Mouse (Mus musculus): ENCODE data around the gene Smc5. TPM values are rescaled to one million over a fixed set of nuclear protein-coding genes. Genes with fewer than 3 reads are reported as not detected.

Smc5 gene
- polyA plus RNA-seq, 3 experiments from 2014 or later: 23.2 to 33.2 (median 31.7) TPM

DNA sequence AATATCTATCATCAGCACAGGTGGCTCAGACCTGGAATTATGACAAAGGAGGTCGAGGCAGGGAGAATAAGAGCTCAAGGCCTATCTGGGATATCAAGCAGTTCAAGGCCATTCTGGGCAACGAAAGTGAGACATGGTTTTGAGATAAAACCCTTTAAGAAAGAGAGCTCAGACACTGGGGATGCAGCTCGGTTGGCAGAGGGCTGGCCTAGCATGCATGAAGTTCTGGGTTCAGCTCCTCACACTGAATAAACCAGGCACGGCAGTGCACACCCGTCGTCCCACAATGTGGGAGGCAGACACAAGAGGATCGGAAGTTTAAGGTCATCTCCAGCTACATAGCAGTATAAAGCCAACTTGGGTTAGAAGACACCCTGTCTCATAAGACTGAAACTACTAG, 84.7 kb downstream of the Smc5 start:
- ATAC-seq: no peak

DNA sequence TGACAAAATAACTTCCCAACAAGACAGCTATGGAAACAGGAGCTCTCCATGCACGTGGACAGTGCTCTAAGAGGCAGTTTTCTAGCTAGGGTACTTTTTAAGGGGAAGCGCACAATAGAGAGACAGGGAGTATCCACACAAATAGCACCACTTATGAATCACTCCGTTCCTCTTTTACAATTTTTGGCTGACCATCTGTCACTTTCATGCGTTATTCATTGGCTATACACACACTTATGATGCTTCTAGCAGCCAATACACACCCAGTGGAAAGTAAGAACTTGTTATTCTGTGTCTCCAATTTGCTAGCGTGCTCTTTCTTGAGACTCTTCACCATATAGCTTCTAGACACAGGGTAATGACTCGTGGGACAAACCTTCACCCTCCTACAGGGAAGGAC, 86.0 kb downstream of the Smc5 start:
- ATAC-seq: no peak

DNA sequence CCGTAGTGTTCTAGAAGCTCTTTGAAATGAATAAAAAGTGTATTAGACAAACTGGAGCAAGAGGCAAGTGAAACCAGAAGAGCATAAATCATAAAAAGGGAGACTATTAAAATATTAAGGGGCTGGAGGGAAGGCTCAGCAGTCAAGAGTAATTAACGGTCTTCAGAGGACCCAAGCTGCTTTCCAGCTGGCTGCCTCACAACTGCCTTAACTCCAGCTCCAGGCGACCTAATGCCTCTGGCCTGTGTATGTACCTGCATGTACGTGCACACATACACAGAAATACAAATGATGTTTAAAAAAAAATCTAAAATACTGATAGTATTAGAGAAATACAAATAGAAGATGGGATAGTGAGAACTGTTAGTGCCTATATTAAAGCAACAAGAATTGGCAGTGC, 89.6 kb downstream of the Smc5 start:
- ATAC-seq: no peak

DNA sequence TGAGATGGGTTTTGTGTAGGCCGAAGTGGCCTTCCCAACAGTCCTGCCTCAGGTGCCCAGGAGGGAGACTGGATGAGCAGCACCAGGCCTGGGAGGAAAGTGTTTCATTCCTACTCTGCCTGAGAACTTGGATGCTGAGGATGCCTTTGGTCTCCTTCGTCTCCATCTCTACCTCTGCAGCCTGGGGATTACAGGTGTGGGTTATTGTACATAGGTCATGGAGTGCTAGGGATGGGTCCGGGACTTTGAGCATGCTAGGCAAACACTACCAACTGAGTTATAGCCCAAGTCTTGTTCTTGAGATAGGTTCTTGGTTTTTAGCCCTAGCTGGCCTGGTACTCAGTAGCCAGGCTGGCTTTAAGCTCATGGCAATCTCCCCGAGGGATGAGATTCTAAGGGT, 90.2 kb downstream of the Smc5 start:
- ATAC-seq: no peak

DNA sequence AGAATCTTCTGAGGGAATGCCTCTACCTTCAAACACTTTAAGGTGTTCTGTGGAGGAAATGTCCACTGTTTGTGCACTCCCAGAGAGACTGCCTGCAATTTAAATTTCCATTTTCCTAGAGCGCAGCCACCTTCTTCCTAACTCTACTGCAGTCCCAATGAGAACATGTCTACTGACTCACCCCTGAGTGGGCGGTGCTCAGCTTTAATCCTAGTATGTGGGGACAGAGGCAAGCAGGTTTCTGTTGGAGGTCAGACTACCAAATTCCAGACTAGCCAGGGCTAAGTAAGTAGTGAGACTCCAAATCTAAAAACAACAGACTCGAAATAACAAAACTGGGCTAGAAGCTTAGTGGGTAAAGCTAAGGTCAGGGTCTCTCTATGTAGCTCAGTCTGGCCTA, 95.2 kb downstream of the Smc5 start:
- ATAC-seq: no peak

DNA sequence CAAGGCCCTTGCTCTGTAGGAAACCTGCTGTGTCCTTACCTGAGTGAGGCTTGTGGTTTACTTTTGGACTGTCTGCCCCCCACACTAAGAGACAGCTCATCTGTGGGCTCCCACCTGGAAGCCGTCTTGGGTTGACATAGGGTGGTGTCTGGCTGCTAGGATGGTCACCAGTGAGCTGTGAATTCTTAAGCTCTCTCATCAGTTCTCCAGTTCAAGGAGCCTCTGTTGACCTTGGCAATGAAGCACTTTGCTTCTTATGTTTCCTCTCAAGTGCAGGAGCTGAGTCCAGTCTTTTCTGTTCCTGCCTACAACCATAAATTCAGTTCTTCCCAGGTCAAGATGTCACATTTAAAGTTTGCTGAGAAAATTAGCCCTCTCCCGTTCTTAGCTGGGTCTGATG, 98.2 kb downstream of the Smc5 start:
- ATAC-seq: no peak

DNA sequence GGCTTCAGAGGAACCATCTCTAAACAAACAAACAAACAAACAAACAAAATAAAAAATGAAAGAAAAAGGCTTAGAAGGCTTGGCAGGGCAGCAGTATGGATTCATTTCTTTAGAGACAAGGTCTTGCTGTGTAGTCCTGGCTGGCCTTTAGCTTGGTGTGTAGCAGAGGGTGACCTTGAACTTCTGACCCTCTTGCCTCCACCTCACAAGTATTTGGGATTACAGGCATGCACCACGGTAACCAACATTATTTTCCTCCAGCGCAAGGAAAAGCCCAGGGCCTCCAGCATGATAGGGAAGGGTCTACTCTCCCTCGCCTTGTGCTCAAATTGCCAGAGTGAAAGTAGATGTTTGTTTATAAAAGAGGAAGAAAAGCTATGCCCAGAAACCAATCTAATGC, 98.6 kb downstream of the Smc5 start:
- ATAC-seq: no peak

DNA sequence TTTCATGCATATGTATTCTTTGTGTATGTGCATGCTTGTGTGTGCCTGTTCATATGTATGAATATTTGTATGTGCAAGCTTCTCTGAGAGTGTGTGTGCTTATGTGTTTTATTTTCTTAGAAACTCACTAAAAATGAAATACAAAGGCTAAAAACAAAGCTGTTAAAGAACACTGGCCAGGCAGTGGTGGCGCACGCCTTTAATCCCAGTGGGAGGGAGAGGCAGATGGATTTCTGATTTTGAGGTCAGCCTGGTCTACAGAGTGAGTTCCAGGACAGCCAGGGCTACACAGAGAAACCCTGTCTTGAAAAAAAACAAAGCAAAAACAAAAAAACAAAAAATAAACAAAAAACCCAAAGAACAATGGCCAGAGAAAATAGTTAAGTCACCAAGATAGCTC, 102.6 kb downstream of the Smc5 start:
- ATAC-seq: no peak

DNA sequence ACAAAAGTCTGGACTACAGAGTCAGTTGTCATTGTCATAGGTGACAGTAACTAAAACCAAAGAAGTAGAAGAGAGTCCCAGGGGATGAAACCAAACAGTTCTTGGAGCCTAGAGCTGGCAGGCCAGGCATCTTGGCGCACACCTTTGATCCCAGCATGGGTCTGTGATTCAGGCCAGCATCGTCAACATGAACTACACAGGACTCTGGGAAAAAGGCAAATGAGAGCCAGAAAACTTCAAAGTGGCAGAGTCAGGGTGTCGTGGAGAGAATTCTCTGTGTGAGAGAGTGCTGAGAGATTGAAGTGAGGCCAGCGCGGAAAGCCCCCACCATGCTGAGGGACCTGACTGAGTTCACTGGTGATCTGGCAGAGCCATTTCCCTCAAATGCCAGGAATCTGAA, 103.2 kb downstream of the Smc5 start:
- ATAC-seq: no peak

DNA sequence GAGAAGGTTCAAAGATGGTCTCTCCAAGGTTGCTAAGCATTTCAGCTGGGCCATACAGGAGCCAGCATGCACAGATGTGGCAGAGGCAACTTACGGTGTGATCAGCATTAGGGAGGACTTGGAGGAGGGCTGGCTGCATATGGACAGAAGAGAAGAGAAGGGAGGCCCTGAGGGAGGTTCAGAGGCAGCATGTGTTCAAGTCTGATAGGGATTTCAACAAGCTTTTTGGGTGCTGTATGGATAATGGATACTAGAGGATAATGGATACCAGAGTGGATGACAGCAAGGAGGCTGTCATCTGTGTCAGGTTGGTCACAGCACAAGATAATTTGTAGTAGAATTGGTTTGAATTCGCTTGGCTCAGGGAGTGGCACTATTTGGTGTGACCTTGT, 104.0 kb downstream of the Smc5 start:
- ATAC-seq: no peak

DNA sequence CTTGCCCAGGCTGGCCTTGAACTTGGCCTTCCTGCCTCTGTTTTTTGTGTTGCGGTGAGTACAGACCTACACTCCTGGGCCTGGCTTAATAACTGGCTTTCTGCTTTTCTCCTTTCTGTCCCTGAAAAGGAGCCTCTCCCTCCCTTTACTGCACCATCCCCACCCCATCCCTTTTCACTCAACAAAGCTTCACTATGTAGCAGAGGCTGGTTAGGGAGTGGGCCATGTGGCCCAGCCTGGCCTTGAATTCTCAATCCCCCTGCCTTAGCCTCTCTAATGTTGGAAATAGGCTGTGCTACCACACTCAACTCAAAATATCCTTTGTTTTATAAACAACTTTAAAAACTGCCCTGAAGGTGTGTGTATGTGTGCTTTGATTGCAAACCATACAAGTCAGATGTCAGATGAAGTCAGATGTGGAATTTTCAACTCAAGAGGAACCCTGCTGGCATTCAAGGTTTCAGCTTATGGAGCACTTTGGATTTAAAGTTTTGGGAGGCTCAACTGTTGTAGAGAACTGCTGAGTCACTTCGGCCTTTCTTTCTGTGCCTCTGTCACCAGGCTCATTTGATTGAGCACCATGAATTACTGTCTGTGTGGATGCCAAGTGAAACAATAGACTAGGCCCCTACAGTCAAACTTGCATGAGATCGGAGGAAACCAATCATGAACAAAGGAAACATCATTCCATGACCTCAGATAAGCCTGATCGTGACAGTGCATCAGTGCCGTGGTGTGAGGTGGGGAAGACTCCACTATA, 104.6 kb downstream of the Smc5 start:
- no peak for ATAC-seq

DNA sequence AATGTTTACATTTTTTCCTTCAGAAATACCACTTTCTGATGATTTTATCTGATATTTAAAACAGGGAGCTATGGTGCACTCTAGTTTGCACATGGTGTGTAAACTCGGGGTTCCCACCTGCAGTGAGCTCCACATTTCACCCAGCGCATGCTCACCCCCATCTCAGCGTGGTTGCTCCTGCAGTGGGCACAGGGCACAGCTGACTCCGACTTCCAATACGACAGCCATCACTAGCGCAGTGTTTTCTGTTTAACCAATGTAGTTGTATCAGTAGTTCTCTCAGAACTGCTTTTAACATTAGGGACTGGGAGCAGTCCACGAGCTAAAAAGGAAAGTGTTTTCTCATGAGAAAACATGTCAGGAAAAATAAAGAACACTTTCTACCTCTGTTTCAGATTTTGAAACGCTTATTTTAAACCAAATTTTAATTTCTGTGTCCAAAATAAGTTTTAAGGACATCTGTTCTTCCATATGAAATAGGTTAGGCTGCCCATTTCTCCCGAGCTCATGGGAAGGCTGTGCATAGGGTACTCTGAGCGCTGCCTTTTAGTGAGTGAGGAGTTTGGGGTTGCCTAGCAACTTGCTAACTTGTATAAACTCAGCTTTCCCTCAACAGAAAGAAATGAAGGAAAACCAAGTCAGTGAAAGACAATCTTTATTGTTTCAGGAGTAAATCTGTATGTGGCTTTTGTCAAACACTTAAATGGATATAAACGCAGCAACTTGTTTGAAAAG, 107.0 kb downstream of the Smc5 start:
- ATAC-seq: no peak

DNA sequence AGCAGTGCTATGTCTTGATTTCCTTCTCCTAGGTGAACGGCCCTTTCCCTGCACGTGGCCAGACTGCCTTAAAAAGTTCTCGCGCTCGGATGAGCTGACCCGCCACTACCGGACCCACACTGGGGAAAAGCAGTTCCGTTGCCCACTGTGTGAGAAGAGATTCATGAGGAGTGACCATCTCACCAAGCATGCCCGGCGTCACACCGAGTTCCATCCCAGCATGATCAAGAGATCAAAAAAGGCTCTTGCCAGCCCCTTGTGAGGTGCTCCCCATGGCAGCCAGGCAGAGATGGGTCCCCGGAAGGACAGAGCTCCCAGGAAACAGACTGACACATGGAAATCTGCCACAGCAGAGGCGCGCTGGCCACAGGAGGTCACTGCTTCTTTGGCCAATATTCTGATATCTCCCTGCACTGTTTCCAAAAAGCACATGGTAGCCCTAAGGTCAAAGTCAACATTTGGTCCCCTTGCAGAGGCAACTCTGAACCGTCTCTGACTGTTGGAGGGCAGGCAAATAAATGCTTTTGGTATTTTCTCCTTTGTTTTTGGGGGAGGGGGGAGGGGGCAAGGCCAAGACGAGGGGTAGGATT, 109.0 kb downstream of the Smc5 start:
- no peak for ATAC-seq

DNA sequence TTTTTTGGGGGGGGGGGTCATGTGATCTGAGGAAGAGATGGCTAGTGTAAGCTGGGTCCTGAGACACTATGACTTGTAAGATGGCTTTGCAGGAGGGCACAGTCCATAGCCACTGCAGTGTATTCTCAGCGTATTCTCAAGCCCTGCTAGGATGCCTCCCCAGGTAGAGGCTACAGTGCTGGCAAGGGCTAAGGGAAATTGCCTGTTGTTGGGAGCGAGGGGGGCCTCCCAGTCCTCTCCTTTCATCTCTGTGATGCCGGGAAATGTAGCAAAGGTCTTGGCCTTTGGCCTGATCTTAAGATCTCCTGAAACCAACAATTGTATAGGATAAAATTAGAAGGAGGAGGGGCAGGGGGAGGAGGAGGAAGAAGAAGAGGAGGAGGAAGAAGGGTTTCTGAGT, 110.3 kb downstream of the Smc5 start:
- no peak for ATAC-seq

DNA sequence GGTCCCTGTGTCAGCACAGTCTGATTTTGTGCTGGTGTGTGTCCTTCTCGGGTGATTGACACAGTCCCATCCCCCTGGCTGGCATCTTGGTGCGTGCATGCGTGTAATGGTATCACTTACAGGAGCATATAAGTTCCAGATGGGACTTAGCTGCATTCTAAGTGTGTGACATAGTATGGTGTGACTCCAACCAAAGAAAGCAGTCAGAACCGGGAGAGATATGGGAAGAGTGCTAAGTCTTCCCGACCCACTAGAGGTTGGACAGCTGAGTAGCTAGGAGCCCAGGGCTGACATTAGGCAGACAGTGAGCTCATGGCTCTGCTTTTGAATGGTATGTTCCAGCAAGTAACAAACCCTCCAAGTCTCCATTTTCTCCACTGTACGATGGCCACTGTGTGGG, 110.8 kb downstream of the Smc5 start:
- no peak for ATAC-seq

DNA sequence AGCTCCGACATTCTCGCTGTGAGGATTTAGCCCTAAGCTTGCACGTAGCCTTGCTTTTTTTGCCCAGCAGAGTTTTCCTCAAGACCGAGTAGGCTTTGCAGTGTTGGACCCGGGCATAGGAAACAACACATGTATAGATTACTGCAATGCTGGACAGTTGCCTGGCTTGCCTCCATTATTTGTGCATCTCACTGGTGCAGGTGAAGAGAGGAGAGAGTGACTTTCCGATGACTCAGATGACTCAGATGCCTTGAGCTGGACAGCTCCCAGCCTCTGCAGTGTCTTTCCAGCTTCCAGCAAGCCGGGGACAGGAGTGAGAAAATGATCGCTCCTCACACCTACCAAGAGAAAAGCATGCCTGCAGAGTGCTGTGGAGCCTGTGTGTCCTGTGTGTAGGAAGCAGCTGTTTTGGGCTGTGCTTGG, 111.3 kb downstream of the Smc5 start:
- ATAC-seq: no peak

DNA sequence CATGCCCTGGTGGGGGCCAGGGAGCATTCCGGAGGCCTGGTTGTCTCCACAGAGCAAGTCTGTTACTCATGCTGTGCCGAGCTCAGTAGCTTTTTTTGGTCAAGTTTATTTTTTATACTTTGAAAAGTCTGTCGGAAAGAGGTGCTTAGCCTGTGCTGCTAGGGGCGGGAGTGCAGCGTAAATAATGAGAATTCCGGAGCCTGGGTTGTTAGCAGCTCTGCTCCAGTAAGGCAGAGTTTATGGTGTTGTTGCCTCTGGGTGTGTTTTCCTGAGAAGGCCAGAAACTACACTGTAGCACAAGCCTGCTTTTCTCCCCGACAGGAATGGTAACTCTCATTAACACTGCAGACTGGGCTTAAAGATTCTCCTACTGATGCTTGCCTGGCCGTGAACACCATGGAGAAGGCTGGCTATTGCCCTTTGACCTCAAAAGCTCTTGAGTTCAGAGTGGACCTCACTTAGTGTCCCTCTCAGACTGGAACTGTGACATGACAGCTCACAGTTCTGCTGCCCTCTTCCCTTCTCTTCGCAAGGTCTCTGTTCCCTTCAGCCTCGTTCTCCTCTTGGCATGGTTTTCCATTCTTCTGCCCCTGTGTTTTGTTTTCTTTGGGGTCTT, 113.8 kb downstream of the Smc5 start:
- ATAC-seq: no peak

Other genes with a start within 250 kb of the Smc5 start
- gene Klf9, start 132.7 kb downstream of the Smc5 start, polyA plus RNA-seq (2017; shearing (Covaris generic)): 1 to 10 TPM; 1.1 to 4.4 (median 4.2) TPM
- not detected for gene Mamdc2, start 174.5 kb upstream of the Smc5 start, polyA plus RNA-seq (2017; shearing (Covaris generic))

Data from inflammation-experienced regulatory T-cells, adult 6 months (primary cell).